Mouse (Mus musculus) embryonic fibroblast, embryonic 13.5 days (primary cell): Measurements from ENCODE around the gene Pdk1. TPM values are rescaled to one million over a fixed set of nuclear protein-coding genes. Genes with fewer than 3 reads are reported as not detected.
A peak's percentile ranks its signal among the peaks of the same experiment; 100 is the strongest.
"Not testable (repeated sequence)": the region's sequence is repeated elsewhere in the genome, so short reads cannot be mapped to it uniquely, and the experiment has no call there.

ENCODE experiments used
- H3K27ac ChIP-seq: 2 replicates; pipeline ENCODE4 v1.5.1; 2012; ENCODE audit warnings: low read length, control low read depth, inconsistent platforms; ENCODE audit not compliant: insufficient read depth
- H3K4me1 ChIP-seq: 2 replicates; pipeline ENCODE4 v1.6.1; 2011; ENCODE audit warnings: low read length; ENCODE audit not compliant: control insufficient read depth, insufficient read depth
- H3K4me3 ChIP-seq: 2 replicates; pipeline ENCODE4 v1.5.1; 2011; ENCODE audit warnings: mild to moderate bottlenecking, control low read depth, low read length; ENCODE audit not compliant: insufficient read depth
- CTCF ChIP-seq: IDR thresholded peaks from 2 replicates; pipeline ENCODE4 v1.5.1; 2011; ENCODE audit warnings: mild to moderate bottlenecking, control low read depth, low read length, moderate library complexity, borderline replicate concordance; ENCODE audit not compliant: insufficient read depth
- POLR2A ChIP-seq: IDR thresholded peaks from 2 replicates; pipeline ENCODE4 v1.6.1; 2011; ENCODE audit warnings: low read depth, mild to moderate bottlenecking, control low read depth, low read length, moderate library complexity
- polyA plus RNA-seq: library from polyadenylated mRNA; stranded (reverse); fragments of >200 nt; gene quantifications from 2 replicates; pipeline ENCODE4 v1.2.4, GENCODE M21; 2011; ENCODE audit warnings: low read depth; ENCODE audit not compliant: missing spikeins, insufficient read length

Gene Pdk1
- polyA plus RNA-seq, 1 experiment: 32.7 TPM

- no peak overlapping the region for H3K27ac ChIP-seq
- TF ChIP-seq POLR2A (no peak), CTCF (no peak)
- H3K4me1 ChIP-seq: no peaks in the 10 kb centered on the region
- no peak overlapping the region for H3K4me3 ChIP-seq
Observed at GRCm38 (mm10) chr2:71844906-71845305, 28.1 kb upstream of the Pdk1 start.

- not testable (repeated sequence) for H3K4me3 ChIP-seq, H3K27ac ChIP-seq, H3K4me1 ChIP-seq
- TF ChIP-seq CTCF: peak; percentile 33; the same call in 1 of the 2 replicates
Observed at GRCm38 (mm10) chr2:71852161-71852560, 20.9 kb upstream of the Pdk1 start.

GRCm38 (mm10) chr2:71855076-71855475 is 17.9 kb upstream of the Pdk1 start:
- Histone ChIP-seq H3K4me3 (no peak overlapping the region), H3K27ac (no peak overlapping the region), H3K4me1 (no peaks in the 10 kb centered on the region)
- TF ChIP-seq POLR2A (no peak), CTCF (no peak)

- Histone ChIP-seq H3K4me1 (no peaks in the 10 kb centered on the region), H3K4me3 (no peak overlapping the region), H3K27ac (no peak overlapping the region)
- no peak for TF ChIP-seq CTCF
Observed at GRCm38 (mm10) chr2:71863531-71864173, 9.4 kb upstream of the Pdk1 start.

GRCm38 (mm10) chr2:71865022-71865421 is 8.0 kb upstream of the Pdk1 start:
- TF ChIP-seq POLR2A (no peak), CTCF (no peak)
- H3K4me3 ChIP-seq: no peak overlapping the region
- no peaks in the 10 kb centered on the region for H3K4me1 ChIP-seq
- no peak overlapping the region for H3K27ac ChIP-seq

- Histone ChIP-seq H3K4me1 (no peaks in the 10 kb centered on the region), H3K4me3 (no peak overlapping the region), H3K27ac (no peak overlapping the region)
- TF ChIP-seq CTCF (no peak), POLR2A (no peak)
Observed at GRCm38 (mm10) chr2:71865935-71866334, 7.1 kb upstream of the Pdk1 start.

GRCm38 (mm10) chr2:71866565-71866964 is 6.5 kb upstream of the Pdk1 start:
- no peak overlapping the region for H3K4me3 ChIP-seq
- no peaks in the 10 kb centered on the region for H3K4me1 ChIP-seq
- TF ChIP-seq POLR2A (no peak), CTCF (no peak)
- no peak overlapping the region for H3K27ac ChIP-seq

- no peak overlapping the region for H3K4me3 ChIP-seq
- no peaks in the 10 kb centered on the region for H3K4me1 ChIP-seq
- H3K27ac ChIP-seq: no peak overlapping the region
- TF ChIP-seq POLR2A (no peak), CTCF (no peak)
Observed at GRCm38 (mm10) chr2:71867019-71867418, 6.0 kb upstream of the Pdk1 start.

GRCm38 (mm10) chr2:71867480-71867879 is 5.5 kb upstream of the Pdk1 start:
- Histone ChIP-seq H3K27ac (no peak overlapping the region), H3K4me1 (no peaks in the 10 kb centered on the region), H3K4me3 (no peak overlapping the region)
- TF ChIP-seq CTCF (no peak), POLR2A (no peak)

- TF ChIP-seq CTCF (no peak), POLR2A (no peak)
- Histone ChIP-seq H3K4me1 (no peaks in the 10 kb centered on the region), H3K4me3 (no peak overlapping the region), H3K27ac (no peak overlapping the region)
Observed at GRCm38 (mm10) chr2:71868256-71868655, 4.8 kb upstream of the Pdk1 start.

GRCm38 (mm10) chr2:71872141-71872540 is 883 bp upstream of the Pdk1 start:
- no peak overlapping the region for H3K27ac ChIP-seq
- TF ChIP-seq POLR2A: no peak
- TF ChIP-seq CTCF: no peak
- no peaks in the 10 kb centered on the region for H3K4me1 ChIP-seq
- no peak overlapping the region for H3K4me3 ChIP-seq
